Mouse (Mus musculus) lung, adult 18-20 months (tissue): ENCODE measurements around the gene Tes3-ps.

Source experiments
- DNase-seq, 2 experiments: peaks; one replicate each; pipeline ENCODE4 v3.0.0; 2022; ENCODE audit warnings: mixed read lengths in 2 of 2

Gene Tes3-ps

DNA sequence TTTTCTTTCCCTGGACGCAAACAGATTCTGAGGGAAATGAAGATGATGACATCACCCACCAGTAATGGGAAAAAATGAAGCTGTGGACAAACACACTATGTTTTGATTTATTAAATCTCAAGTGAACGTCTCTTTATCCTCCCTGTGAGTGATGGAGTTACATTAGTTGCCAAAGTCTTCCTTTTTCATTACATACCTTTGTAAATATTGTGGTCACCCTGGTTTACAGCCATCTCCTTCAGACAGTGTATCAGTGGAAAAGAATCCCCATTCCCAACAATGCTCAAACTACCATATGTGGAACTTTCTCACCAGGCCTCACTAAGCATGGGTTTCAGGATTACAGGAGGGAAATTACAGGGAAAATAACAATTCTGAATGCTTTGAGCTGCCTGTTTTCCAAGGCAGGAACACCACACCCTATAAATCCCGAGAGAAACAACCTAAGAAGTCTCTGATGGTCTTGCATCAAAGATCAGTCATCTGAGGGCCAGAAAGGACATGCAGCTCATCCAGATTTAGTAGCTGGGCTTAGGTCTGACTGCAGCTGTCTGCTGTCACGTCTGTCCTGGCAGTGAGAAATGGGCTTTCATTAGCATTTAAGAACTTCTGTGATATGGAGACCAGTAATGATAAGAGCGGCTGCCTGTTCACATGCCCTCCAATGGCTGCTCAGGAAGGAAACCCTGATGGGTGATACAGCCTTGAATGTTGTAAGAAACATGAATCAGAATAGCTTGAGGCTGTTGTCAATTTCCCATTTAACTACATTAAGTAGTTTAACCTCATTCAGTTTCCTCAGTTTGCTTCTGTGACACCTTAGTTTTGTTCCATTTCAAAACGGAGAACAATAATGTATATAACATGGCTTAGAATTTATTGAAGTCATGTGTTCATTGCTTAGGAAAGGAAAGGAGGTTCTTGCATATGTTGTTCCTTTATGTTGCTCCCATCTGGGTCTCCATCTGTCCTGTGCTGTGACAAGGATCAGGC lies at the start of gene Tes3-ps:
TSS of gene Tes3-ps (plus strand) at position 943 of the 993 bp plus-strand sequence.
- DNase-seq: no peak

DNA sequence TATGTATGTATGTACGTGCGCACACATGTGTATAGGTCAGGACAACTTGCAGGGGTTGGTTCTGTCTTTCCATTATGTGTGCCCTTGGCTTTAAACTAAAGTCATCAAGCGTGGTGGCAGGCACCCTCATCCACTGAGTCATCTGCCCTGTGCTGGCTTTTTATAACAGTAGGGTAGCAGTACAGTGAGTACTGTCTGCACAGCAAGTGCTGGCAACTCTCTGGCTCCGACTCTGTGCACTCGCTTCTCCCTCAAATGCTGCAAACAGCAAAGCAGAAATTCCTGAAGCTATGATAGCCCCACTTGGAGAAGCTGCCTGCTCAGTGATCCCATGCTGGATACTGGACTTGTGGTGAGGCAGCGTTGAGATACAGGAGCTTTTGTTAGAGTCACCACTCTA lies 48.7 kb upstream of the Tes3-ps start:
- no peak for DNase-seq

DNA sequence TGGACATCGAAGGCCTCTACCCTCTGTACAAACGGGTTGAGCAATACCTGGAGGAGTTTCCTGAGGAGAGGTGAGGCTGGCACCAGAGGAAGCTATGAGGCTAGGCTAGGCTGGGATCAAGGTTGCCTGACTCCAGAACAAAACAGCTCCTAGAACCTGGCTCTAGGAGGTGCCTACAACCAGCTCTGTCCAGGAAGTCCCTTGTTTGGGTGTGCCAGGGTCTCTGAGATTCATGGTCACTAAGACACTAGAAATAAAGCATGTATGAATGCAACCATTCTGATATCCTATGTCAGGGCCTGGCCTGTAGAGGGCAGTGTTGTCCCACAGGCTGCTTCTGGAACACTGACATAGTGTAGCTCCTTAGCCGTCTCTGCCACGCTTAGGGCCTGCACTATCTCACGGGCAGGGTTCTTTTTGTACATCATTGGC lies 43.8 kb upstream of the Tes3-ps start:
- DNase-seq: peak; percentile 76 to 83

DNA sequence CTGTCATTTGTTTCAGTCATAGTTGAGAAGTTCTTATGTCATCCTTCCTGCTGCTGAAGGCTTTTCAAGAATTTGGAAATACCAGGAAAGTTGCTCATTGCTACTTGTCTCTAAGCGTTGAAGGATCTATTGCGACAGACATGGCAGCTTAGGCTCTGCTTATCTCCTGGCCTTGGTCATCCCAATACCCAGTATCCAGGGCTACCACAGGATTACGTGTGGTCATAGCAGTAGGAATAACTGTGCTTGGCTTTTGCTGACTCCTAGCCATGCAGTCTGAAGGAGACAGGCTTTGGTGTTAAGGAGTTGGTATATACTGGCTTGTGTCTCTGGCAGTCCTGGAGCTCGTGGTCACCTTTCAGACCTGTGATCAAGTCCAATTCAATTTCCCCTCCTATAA lies 32.8 kb upstream of the Tes3-ps start:
- DNase-seq: peak; percentile 23 to 53

DNA sequence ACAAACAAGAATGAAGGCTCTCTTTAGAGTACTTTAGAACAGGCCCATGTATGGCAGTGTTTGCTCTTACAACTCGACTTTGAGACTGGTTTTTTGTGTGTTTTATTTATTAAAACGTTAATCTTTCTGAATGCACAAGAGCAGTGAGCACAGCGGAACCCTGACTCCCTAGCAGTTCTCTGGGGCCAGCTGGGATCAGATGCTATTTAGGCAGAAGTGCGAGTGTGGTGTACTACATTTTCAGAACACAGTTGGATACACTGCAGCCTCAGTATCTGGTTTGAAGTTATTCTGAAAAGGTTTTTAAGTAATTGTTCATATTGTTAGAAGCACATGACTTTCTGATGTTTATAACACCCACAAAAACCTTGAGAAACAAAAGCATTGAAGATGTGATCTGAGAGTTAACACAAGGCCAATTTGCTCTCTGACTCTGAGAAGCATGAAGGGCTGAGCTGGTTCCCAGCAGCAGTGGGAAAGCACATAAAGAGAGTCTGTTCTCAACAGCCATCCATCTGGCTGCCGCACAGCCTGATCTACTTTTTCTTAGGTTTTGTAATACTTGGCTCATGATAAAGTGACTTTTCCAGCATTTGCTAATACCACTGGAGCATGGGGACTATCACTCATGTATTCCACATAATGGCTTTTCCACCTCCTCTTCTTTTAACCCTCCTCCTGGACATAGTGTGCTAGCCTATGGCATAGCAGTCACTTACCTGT lies 32.3 kb upstream of the Tes3-ps start:
- DNase-seq: peak; percentile 28 to 42

DNA sequence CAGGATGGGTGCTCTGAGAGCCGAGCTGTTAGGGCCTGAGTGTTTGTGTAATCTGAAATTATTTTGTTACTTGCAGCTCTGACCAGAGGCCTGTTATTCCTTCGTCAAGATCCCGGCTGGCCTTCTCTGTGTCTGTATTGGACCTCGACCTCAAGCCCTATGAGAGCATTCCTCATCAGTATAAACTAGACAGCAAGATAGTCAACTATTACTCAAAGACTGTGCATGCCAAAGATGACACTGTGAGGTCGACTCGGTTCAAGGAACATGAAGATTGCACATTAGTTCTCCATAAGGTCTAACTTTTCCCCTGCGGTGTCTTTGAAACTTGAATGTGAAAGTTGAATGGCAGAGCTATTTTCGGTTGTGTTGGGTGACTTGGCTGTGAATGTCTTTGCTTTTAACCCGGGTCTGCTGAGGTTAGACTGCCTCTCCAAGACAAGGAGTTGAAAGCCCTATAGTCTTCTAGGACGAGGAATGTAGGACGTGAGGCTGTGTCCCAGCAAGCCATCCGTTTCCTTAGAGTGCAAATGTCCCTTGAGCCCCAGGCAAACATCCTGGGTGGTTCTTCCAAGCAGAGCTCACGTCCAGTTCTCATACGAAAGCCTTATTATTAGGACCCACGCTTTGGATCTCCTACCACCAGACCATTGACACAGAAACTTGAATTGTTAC lies 31.5 kb upstream of the Tes3-ps start:
- DNase-seq: peak; percentile 38 to 58

DNA sequence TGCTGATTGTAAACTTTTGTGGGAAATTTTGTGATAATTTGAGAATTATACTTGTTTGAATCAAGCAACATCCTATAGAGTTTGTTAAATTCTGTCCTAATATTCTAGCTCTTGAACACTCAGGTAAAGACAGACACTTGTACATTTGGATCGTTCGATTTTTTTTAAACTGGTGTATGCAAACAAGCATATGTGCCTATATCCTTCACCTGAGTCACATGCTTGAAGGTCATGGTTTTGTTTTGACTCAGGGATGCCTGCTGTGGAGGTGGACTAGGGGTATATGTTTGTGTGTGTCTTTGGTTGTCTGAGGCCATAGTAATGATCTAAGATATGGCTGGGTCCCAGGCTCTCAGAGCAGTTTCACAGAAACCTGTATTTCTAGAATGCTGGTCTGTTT lies 30.2 kb upstream of the Tes3-ps start:
- DNase-seq: no peak

DNA sequence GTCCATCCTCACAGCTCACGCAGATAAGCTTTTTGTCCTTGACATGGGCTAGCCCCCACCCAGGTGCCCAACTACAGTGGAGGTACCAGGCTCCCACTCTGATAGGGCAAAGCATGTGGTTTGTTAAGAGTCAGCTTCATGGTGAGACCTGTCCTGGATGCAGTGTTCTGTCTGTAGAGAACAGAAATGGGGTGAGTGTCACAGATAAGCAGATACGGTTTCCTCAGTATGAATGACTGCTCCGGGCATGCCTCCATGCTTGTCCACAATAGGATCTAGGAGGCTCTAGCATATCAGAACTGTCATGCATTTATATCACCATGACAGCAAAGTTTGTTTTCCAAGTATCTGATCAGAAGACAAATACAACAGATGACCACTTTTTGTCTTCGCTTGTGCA lies 27.2 kb upstream of the Tes3-ps start:
- DNase-seq: no peak

DNA sequence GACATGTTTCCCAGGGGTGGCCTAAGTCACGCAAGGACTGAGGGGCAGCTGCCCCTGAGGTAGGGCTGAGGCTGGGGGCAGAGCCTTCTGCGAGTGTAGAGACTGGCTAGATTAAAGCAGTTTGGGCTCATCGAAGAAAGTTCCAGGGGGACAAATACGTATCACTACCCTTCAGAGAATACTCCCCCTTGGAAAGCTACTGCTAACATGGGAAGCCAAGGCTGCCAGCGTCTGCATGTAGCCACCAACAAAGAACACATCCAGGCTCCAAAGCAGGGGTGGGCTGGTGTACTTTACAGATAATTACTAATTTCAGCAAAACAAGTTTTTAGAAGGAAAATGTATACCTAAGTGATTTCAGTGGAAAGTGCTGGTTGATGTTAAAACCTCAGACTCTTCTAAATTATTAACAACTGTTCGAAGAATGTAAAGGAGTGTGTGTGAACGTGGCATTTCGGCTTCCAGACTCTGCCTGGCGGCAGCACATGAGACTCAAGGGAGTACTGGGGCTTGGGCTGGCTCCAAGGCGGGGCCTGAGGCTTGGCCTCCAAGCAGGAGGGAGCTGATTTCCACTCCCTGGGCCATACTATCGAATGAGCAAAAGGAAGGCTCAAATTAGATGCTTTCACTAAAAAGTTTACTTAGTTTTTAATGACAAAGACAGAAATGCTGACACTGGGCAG lies 26.6 kb upstream of the Tes3-ps start:
- DNase-seq: no peak

DNA sequence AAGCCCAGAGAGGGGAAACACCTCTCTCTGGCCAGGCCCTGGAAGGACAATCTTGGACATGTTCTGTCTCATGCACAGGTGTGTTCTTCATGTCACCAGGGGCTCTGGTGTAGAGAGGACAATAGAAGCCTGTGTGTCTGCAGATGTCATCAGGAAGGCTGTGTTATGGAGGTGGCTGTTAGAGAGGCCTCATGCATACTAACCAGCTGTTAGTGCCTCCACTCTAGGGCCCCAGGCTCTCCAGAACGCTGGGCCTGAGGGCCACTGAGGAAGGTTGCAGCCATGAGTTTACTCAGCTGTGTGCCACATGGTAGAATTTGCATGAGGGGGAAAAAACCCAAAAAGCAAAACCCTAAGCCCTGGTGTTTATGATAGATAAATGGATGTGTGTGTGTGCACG lies 25.5 kb upstream of the Tes3-ps start:
- no peak for DNase-seq

DNA sequence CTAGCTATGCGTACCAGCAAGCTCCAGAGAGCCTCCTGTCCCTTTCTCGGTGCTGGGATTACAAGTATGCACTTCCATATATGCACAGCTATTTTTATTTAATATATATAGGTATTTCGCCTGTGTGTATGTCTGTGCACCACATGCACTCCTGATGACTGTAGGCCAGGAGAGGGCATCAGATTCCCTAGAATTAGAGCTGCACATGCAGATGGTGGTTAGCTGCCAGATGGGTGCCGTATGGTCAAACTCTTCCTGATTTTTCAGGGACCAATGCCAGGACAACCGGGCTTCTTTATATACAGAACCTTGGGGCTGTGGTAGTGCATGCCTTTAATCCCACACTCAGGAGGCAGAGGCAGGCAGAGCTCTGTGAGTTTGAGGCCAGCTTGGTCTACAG lies 24.1 kb upstream of the Tes3-ps start:
- no peak for DNase-seq

DNA sequence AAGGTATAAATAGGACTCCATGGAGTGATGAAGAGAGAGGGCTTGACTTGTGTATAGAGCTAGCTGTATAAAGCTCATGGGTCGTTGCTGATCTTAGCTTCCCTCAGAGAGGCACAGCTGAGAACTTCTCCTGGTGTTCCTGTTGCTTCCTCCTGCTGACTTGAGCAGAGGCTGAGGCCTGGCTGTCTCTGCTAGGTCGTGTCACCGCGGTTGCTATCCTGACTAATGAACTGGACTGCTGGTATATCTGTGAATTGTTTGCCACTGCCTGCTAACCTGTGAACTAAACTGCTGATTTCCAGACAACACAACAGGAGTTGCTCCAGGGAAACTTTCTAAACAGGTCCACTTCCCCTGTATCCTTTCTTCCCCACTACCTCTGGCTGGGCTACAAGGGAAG lies 22.8 kb upstream of the Tes3-ps start:
- DNase-seq: no peak

DNA sequence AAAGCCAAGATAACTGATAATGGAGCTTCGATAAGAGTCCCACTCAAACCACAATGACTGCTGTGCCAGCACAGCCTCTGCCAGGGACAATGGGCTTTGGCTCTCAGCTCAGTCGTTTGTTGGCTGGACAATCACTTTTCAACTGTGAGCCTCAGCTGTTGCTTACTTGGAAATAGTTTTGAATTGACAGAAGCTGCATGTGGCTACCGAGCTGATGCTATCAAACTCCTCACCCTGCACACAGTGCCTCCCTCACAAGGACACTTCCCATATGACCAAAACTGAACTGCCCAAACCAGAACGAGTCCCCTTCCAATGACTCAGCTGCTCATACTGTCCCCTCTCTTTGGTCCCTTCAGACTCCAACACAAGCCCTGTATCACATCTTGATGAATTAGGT lies 22.3 kb upstream of the Tes3-ps start:
- DNase-seq: peak in 1 of 2 experiments; percentile 38

DNA sequence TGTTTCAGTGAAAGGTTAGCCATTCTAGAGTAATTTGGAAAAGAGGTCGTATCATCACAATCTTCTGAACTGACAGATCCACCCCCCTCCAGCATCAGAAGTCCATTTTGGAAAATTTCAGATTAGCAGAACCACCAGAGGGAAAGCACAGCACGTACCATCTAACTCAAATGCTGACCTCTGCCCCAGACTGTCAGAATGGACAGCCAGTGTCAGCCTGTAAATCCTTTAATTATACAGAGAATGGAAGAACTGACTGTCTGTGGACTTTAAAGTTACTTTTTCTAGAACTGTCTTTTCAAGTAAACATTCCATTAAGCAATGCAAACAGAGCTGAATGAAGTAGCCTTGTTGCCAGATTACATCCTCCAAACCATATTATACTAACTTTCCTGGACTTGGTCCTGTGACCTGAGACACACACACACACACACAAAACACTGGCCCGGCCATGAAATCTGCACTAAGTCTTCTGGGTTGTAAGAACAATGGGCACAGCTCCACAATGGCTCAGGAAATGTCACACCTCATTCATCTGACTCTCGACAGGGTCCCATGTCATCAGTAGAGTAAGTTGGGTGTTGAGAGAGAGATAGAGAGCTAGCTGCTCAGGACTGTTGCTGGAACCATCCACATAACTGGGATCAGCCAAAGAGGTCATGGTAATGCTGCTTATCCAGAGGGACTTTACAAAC lies 21.0 kb upstream of the Tes3-ps start:
- peak; percentile 43 to 58 for DNase-seq

DNA sequence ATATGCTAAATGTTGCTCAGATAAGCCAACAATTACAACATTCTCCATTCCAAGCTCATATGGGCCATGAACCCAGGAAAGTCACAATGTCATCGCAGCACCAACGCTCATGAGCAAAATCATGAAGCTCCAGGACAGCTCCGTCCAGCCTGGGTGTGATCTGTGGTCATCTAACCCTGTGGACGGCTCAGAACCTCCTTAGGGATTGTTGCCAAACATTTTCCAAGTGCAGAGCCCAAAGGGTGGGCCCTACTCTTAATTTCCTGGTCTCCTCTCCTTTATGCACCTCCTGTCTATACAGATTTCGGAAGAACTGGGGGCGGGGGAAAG lies 20.5 kb upstream of the Tes3-ps start:
- DNase-seq: no peak

DNA sequence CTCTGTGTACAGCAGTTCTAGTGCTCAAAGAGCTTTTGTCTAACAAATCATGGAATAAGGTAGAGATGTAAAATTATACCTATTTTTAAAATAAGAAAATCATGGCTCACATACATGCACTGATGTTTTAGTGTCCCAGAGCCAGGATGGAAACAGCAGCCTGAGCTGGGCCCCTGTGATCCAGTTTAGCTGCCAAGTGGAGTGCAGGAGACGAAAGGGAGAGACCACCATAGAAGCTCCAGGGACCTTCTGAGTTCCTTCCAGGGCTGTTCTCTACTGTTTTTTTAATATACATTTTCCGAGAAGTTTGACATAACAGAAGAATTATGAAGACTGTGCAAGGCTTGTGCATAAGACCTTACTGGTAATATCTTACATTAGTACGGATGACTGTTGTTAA lies 15.2 kb upstream of the Tes3-ps start:
- DNase-seq: no peak

DNA sequence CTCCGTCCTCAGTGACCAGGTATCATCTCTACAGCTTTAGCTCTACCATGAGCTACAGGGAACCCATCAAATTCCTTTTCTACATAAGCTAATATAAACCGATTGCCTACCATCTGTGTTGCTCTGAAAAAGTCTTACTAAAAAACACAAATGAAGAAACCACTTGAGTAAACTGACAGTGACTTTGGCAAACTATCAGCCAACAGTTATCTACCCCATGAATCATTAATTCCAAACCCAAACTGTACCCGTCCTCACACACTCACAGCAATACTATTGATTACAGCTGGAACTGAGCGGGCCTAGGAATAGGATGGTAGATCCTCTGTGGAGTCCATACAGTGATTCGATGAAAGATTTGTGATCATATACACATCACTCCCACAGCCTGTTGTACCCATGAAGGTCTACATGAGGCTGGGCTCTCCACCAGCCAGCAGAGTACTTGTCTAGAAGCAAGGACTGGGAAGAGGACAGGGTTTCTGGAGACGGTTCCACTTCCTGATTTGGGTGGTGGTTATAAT lies 14.2 kb upstream of the Tes3-ps start:
- no peak for DNase-seq

DNA sequence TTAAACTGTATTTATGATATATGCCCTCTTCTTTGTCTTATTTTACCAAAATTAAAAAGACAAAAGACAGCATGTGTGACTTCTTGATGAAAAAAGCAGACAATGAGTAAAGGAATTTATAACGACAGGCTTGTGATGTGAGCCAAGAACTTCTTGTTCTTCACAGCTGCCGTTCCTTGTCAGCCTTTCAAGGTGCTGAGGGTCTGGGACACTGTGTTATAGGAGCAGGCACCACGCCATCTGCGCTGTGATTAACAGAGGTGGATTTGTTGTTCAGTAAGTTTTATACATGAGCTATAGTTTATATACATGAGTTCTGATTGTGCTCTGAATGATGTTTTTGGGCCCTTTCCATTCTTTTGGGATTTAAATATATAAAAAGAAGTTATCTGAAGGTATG lies 13.7 kb upstream of the Tes3-ps start:
- peak; percentile 28 to 58 for DNase-seq

DNA sequence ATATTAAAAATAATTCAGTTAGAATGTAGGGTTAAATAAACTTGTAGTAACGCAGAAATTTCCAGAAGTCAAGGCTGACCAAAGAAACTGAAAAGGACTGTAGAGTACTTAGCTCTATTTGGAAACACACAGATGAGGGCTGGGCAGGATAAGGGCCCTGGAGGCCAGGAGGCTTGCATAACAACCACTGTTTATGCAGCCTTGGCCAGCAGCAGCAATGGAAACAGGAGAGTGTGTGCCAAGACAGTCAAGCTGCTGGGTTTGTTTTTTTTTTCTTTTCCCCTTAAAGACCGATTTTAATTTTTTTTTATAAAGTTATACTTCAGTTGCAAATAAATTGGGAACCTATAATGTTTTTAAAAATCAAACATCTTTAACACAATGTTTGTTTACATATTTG lies 13.1 kb upstream of the Tes3-ps start:
- peak; percentile 89 to 93 for DNase-seq

DNA sequence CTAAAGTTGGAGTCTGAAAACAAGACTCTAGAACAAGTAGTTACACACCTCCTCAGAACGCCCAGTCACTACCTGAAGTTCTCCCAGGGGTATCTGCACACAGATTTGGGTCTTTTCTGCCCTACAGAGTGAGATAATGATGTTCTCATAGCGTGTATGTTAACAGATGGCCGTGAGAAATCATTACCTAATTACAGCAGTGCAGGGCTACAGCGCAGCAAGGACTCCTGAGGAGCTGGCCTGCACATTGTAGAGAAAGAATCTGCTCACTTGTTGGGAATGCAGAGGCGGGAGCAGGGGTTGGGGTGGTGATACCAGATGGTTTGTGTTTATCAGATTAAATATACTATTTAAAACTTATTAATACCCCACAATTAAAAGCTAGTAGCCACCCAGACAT lies 12.6 kb upstream of the Tes3-ps start:
- DNase-seq: no peak

DNA sequence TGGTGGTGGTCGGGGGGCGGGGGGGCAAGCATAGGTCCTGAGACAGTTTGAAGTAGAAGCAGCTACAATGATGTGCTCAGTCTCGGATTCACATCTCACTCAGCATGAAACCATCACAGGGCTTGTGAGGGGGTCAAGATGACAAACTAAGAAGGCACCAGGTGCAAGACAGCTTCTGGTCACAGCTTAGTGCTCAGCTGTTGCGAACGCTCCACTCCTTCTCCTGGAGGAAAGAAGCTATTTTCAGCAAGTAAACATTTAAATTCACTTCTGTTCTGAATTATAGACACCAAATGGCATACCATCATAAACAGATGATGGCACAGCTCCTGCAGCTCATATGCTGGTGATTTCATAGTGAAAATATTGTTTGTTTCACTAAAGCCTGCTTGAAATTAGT lies 7.7 kb upstream of the Tes3-ps start:
- DNase-seq: no peak

DNA sequence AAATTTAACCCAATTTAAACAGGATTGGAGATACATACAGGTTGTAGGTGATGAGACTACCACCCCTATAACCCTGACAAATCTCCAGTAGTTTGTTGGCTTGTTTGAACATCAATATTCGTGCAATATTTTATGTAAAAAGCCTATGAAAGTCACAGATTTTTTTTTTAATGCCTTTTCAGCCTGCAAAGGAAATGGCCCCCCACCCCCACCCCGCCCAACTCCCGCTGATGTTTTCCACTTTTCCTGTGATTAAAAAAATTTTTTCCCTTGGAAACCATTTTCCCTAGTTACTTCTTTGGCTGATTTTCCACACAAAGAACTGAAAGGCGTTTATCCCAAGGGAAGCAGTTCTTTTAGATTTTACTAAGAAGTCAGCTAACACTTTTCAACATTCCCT lies 11.4 kb downstream of the Tes3-ps start, which contains the start of gene Ecm2:
TSS of gene Ecm2 (plus strand) at position 301 of the 400 bp plus-strand sequence.
- DNase-seq: no peak
